Mouse (Mus musculus) cerebellum, adult 11 months (tissue): ENCODE measurements around the gene Prss47.

ENCODE experiments used
- DNase-seq: peaks from one replicate; pipeline ENCODE4 v3.0.0; 2022

The Prss47 gene

DNA sequence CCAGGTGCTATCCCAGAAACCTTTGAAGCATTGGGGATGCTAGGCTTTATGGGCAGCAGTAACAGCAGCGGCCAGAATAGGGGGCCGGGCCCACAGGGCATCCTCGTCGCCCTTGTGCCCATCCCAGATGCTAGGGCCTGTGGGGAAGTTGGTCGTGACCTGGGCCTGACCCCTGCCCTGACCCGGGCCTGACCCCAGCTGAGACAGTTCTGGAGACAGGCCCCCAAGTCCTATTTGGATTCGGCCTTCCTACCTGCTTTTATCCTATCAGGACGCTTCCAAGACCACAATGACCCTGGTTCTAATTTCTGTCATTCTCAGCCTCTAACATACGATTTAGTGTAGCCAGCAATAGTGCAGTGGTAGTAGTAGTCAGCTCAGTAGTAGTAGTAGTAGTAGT is at the start of gene Prss47:
Gene Prss47 (minus strand): TSS at position 101 of the 400 bp plus-strand sequence.
- no peak for DNase-seq

DNA sequence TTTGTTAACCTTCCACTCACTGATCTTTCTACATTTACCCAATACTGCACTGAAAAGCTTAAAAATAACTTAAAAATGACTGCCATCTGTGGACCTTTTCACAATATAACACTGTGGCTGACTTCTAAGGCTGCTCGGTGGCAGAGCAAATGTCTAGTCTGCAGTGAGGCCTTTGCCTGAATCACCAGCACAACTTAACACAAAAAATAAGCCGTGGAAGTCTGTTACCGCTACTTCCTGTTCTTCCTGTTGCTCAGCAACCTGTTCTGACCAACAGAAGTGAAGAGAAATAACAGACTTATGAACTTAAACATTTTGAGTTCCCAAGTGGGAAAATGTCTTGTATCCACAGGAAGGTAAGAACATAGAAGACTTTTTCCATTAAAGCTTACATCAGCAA is 48.7 kb upstream of the Prss47 start:
- no peak for DNase-seq

DNA sequence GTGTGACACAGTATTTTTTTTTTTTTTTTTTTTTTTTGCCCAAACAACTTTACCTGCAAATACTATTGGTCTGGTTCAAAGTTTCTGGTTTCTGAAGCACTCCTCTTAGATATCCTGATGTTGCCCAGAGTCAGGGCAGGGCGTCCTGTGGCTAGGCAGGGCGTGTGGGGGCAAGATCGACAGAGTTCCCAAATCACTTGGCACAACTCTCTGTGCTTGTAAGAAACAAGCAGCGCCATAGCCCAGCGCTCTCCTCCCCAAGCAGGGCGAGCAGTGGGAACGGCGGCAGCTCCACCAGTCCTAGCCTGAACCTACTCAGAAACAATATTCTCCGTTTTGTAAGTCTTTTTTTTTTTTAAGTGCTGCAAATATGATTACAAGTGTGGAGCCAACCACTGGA is 48.1 kb upstream of the Prss47 start:
- no peak for DNase-seq

DNA sequence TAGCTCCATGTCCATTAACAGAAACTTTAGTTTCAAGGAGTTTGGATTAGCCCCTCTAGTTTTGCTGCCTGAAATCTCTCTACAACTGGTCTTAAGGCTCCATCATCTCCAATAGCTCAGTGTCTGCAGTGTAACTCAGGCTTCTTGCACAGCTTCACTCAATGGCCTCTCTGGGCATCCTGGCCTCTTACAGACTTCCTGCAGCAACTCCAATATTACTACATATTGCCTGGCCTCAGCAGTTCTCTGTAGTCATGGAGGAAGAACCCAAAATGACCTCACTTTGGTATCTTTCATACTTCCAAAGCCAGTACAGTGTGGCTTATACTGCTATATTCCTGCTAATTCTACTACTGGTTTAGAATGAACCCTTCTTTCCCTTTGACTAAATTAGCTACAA is 44.5 kb upstream of the Prss47 start:
- DNase-seq, result no peak

DNA sequence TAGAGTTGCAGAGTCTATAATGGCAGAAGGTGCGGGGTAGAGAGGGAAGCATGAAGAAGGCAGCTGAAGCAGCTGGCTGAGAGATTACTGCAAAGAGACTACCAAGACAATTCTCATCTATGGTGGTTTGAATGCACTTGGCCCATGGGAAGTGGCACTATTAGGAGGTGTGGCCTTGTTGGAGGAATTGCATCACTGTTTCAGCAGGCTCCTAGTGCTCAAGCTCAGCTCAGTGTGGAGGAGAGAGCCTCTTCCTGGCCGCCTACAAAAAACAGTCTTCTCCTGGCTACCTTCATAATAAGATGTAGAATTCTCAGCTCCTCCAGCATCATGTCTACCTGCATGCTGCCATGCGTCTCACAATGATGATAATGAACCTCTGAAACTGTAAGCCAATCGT is 43.4 kb upstream of the Prss47 start:
- no peak for DNase-seq

DNA sequence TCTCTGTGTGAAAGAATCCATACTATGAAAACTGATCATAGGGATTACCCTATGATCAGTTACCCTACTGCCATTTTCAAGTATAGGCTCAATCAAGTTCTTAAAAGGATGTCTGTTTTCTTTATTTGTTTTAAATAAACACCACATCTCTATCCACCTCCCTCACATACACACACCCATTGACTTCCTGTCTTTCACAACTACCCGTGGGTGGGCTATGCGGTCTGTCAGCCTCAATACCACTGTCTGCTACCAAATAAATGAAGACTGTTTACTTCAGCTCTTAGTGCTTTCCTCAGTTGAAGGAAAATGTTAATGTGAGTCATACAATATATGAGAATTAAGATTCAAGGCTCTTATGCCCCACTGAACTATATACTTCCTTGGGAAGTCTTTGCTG is 17.4 kb upstream of the Prss47 start:
- no peak for DNase-seq

DNA sequence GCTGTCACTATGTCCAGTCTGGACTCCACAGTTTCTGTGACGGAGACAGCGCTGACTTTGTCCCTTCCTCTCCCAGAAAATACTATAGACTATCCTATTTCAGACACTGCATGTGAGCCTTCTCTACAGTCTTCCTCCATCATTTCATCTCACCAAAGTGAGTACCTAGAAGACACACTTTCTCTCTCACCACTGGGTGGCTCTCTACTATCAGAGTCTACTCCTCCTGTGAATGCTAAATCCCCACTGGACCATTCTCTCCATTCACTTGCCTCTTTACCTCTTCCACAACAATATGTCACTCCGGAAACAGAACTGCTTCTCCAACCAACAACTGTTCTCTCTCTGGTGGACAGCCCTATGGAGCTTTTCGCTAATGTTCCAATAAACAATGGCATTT is 17.5 kb downstream of the Prss47 start:
- DNase-seq, result no peak

DNA sequence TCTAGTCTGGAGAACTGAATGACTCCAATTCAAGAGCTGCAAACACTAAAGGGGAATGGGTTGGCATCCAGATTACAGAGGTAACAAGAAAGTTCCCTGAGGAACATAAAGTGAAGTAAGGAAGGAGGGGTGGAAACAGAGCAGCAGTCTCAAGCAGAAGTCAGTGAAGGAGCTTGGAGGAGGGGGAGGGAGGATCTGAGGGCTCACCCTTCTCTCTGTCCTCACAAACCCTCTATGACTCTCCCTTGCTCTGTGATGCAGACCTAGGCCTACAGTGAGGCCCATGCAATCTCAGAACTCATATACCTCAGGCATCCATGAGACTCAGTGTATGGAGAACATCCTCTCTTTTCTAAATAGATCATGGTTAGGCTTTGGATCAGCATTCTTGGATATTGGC is 19.8 kb downstream of the Prss47 start, which contains the start of gene Spata31d1c:
Gene Spata31d1c (plus strand): TSS at position 301 of the 400 bp plus-strand sequence.
- DNase-seq, result no peak

DNA sequence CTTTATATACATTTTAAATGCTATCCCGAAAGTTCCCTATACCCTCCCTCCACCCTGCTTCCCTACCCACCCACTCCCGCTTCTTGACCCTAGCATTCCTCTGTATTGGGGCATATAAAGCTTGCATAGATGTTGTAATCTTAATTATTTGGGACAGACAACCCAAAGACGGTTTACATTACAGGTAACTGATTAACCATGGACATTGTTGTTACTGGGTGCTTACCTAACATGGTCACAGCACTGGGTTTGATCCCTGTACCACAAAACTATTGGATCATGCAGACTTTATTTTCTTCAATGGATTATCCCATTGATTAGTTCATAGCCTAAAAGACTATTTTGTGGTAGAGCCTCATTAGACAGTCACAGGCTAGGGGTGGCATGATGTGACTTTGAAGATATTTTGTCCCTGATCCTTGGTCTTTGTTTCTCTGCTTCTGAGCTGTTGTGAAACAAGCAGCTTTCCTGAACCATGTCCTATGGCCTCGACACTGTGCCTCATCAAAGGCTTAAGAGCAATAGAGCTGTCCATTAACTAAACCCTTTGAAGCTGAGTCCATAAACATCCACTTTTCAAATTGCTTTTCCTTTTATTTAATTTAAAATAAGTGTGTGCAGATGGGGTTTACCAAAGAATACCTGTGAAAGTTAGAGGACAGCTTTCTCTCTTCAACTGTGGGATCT is 41.4 kb downstream of the Prss47 start:
- DNase-seq, result no peak

DNA sequence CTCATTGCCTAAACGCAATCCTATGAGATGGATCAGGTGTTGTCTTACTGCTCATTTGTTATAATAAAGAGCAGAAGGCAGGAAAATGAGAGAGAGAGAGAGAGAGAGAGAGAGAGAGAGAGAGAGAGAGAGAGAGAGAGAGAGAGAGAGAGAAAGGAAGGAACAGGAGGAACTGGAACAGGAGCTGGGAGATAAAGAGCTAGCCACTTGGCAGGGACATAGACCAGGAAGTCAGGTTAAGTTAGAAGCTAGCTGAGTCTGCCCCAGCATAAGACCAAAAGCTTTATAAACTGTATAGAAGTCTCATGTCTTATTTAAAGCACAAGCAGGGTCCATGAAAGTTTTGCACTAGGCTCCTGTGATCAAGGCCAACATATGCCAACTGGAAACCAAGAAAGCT is 44.6 kb downstream of the Prss47 start:
- DNase-seq, result no peak

DNA sequence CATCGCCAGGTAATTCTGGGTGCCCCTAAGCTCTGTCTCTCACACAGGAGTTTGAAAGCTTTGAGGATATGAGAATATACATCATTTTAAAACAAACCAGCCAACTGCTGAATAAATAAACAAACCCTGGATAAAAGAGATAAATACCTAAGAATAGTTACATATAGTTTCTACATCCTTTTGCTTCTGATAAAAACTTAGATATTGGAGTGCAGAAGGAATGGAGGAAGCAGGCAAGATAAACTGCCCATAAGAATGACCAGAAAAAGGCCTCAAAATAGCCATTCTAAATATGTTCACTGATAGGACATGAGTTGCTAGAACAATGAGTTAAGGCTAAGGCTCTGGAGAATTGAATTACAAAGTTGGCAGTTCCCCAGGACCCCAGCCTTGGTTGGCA is 45.8 kb downstream of the Prss47 start:
- DNase-seq, result no peak

DNA sequence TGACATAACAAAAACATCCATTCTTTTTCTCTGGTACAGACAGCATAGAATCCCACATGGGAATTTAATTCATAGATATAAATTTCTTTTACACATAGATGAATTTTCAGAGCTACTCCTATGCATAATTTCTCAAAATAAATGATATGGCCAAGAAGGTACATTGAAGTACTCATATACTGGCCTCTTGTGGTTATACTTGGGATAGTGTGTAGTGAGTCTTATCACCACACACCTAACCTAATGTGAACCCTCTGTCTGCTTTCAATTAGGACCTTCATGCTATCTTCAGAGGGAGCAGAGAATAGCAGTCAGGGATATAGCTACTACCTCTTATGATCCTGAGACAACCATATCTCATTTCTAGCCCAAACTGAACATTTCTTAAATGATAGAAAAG is 47.1 kb downstream of the Prss47 start:
- no peak for DNase-seq
